Mouse (Mus musculus): Measurements from ENCODE around the gene Rnf135. TPM values are rescaled to one million over a fixed set of nuclear protein-coding genes. Genes with fewer than 3 reads are reported as not detected.

The Rnf135 gene
- total and polyA plus RNA-seq, 3 experiments, result 10.9 to 12.4 (median 11.3) TPM

- H3K36me3 ChIP-seq (replicated peaks in 1 of 2; ENCODE audit: control insufficient read depth in 1 of 2, insufficient read depth in 1 of 2, low read length in 1 of 2), result peaks cover 39 to 67% of the 10 kb centered on the region in 2 experiments
- H3K9me3 ChIP-seq (replicated peaks; ENCODE audit: low read length), result peaks cover 14% of the 10 kb centered on the region
- H3K27ac ChIP-seq (ENCODE audit: insufficient read depth, low read depth), result no peak overlapping the region
- in situ Hi-C loops (cut with MboI; ENCODE audit: low pct_ligation_motif_present, low pct_unique_long_range_greater_than_20kb, low sequenced_read_pairs) (no loop called here), dilution Hi-C loops (cut with MboI; ENCODE audit: extremely low pct_ligation_motif_present, extremely low pct_unique_long_range_greater_than_20kb, low sequenced_read_pairs) (no loop called here)
- DNase-seq (ENCODE audit: extremely low read depth), result no peak
- no peak overlapping the region for H3K4me2 ChIP-seq (ENCODE audit: insufficient read depth, low read depth, poor library complexity, severe bottlenecking)
- H3K4me3 ChIP-seq (replicated peaks in 1 of 3; ENCODE audit: low read depth in 2 of 3, low read length in 2 of 3, poor library complexity in 1 of 3), result no peak overlapping the region
- TF ChIP-seq MEF2A (IDR thresholded peaks at IDR 0.05; ENCODE audit: borderline replicate concordance, low read depth, low read length), result no peak
- TF ChIP-seq GABPA (IDR thresholded peaks at IDR 0.05; ENCODE audit: insufficient replicate concordance, low read depth, low read length), result no peak
- no peak for TF ChIP-seq HCFC1 (IDR thresholded peaks at IDR 0.05; ENCODE audit: low read depth, low read length)
- TF ChIP-seq ZMIZ1 (IDR thresholded peaks at IDR 0.05; ENCODE audit: low read depth, low read length), result no peak
- no peak for TF ChIP-seq POLR2AphosphoS2 (IDR thresholded peaks at IDR 0.05; ENCODE audit: low read depth, low read length)
- no peak for TF ChIP-seq USF2 (conservative IDR thresholded peaks at IDR 0.05; ENCODE audit: low read depth, low read length)
- no peak for TF ChIP-seq RAD21 (IDR thresholded peaks at IDR 0.05; ENCODE audit: low read depth, low read length)
- TF ChIP-seq KAT2A (IDR thresholded peaks at IDR 0.05; ENCODE audit: insufficient replicate concordance, low read length), result no peak
- TF ChIP-seq ELF1 (IDR thresholded peaks at IDR 0.05; ENCODE audit: low read depth, low read length), result no peak
- TF ChIP-seq CHD1 (IDR thresholded peaks at IDR 0.05; ENCODE audit: low read depth, low read length), result no peak
- no peak for TF ChIP-seq NELFE (IDR thresholded peaks at IDR 0.05; ENCODE audit: low read depth, low read length)
- no peaks in the 10 kb centered on the region for H3K27me3 ChIP-seq (replicated peaks)
- peaks cover 0 to 9% of the 10 kb centered on the region in 2 experiments; a peak in 2 of 4 replicates for H3K4me1 ChIP-seq (ENCODE audit: control insufficient read depth in 1 of 2, insufficient read depth in 2 of 2)
- no peaks in the 10 kb centered on the region for H3K79me2 ChIP-seq (replicated peaks; ENCODE audit: control insufficient read depth, extremely low read depth, insufficient read depth, poor library complexity, severe bottlenecking)
- no peak overlapping the region for H3K9ac ChIP-seq (ENCODE audit: insufficient read depth, low read depth)
Observed at GRCm38 (mm10) chr11:80190280-80190679, 6.6 kb downstream of the Rnf135 start.

GRCm38 (mm10) chr11:80193827-80194226 is 10.2 kb downstream of the Rnf135 start:
- Histone ChIP-seq H3K36me3 (replicated peaks in 1 of 2; ENCODE audit: control insufficient read depth in 1 of 2, insufficient read depth in 1 of 2, low read length in 1 of 2) (peaks cover 36 to 86% of the 10 kb centered on the region in 2 experiments), H3K9me3 (replicated peaks; ENCODE audit: low read length) (peaks cover 11% of the 10 kb centered on the region), H3K4me1 (ENCODE audit: control insufficient read depth in 1 of 2, insufficient read depth in 2 of 2) (no peaks in the 10 kb centered on the region; a peak in 1 of 4 replicates), H3K4me2 (ENCODE audit: insufficient read depth, low read depth, poor library complexity, severe bottlenecking) (no peak overlapping the region), H3K4me3 (replicated peaks in 1 of 3; ENCODE audit: low read depth in 2 of 3, low read length in 2 of 3, poor library complexity in 1 of 3) (no peak overlapping the region), H3K79me2 (replicated peaks; ENCODE audit: control insufficient read depth, extremely low read depth, insufficient read depth, poor library complexity, severe bottlenecking) (no peaks in the 10 kb centered on the region), H3K9ac (ENCODE audit: insufficient read depth, low read depth) (no peak overlapping the region), H3K27me3 (replicated peaks) (no peaks in the 10 kb centered on the region), H3K27ac (ENCODE audit: insufficient read depth, low read depth) (no peak overlapping the region)
- no peak for DNase-seq (ENCODE audit: extremely low read depth)
- TF ChIP-seq CTCF (conservative IDR thresholded peaks at IDR 0.05 in 1 of 2, IDR thresholded peaks at IDR 0.05 in 1 of 2; ENCODE audit: low read depth in 2 of 2, low read length in 2 of 2), result peak in 1 of 2 experiments; percentile 46; a peak in 3 of 4 replicates
- no peak for TF ChIP-seq RCOR1 (conservative IDR thresholded peaks at IDR 0.05; ENCODE audit: low read depth, low read length)
- in situ Hi-C loops (cut with MboI; ENCODE audit: low pct_ligation_motif_present, low pct_unique_long_range_greater_than_20kb, low sequenced_read_pairs), result no loop called here
- dilution Hi-C loops (cut with MboI; ENCODE audit: extremely low pct_ligation_motif_present, extremely low pct_unique_long_range_greater_than_20kb, low sequenced_read_pairs), result no loop called here

- dilution Hi-C loops (cut with MboI; ENCODE audit: extremely low pct_ligation_motif_present, extremely low pct_unique_long_range_greater_than_20kb, low sequenced_read_pairs), result no loop called here
- TF ChIP-seq E2F4 (IDR thresholded peaks at IDR 0.05; ENCODE audit: insufficient replicate concordance, low read depth, low read length), result no peak
- no peak for TF ChIP-seq ZC3H11A (IDR thresholded peaks at IDR 0.05; ENCODE audit: low read depth, low read length)
- TF ChIP-seq SMC3 (IDR thresholded peaks at IDR 0.05; ENCODE audit: low read depth, low read length), result no peak
- no peak for TF ChIP-seq ZKSCAN1 (IDR thresholded peaks at IDR 0.05; ENCODE audit: borderline replicate concordance, low read depth, low read length)
- no peak for TF ChIP-seq RCOR1 (conservative IDR thresholded peaks at IDR 0.05; ENCODE audit: low read depth, low read length)
- TF ChIP-seq IRF4 (IDR thresholded peaks at IDR 0.05; ENCODE audit: low read depth, low read length), result no peak
- no peak for TF ChIP-seq HCFC1 (IDR thresholded peaks at IDR 0.05; ENCODE audit: low read depth, low read length)
- TF ChIP-seq ZMIZ1 (IDR thresholded peaks at IDR 0.05; ENCODE audit: low read depth, low read length), result no peak
- no peak for TF ChIP-seq GABPA (IDR thresholded peaks at IDR 0.05; ENCODE audit: insufficient replicate concordance, low read depth, low read length)
- TF ChIP-seq USF2 (conservative IDR thresholded peaks at IDR 0.05; ENCODE audit: low read depth, low read length), result no peak
- TF ChIP-seq SIN3A (IDR thresholded peaks at IDR 0.05; ENCODE audit: low read length), result no peak
- Histone ChIP-seq H3K9ac (ENCODE audit: insufficient read depth, low read depth) (no peak overlapping the region), H3K27ac (ENCODE audit: insufficient read depth, low read depth) (no peak overlapping the region), H3K36me3 (replicated peaks in 1 of 2; ENCODE audit: control insufficient read depth in 1 of 2, insufficient read depth in 1 of 2, low read length in 1 of 2) (peaks cover 24 to 73% of the 10 kb centered on the region in 2 experiments), H3K4me2 (ENCODE audit: insufficient read depth, low read depth, poor library complexity, severe bottlenecking) (no peak overlapping the region), H3K4me1 (ENCODE audit: control insufficient read depth in 1 of 2, insufficient read depth in 2 of 2) (no peaks in the 10 kb centered on the region; a peak in 1 of 4 replicates), H3K9me3 (replicated peaks; ENCODE audit: low read length) (peaks cover 11% of the 10 kb centered on the region), H3K27me3 (replicated peaks) (no peaks in the 10 kb centered on the region), H3K79me2 (replicated peaks; ENCODE audit: control insufficient read depth, extremely low read depth, insufficient read depth, poor library complexity, severe bottlenecking) (no peaks in the 10 kb centered on the region), H3K4me3 (replicated peaks in 1 of 3; ENCODE audit: low read depth in 2 of 3, low read length in 2 of 3, poor library complexity in 1 of 3) (no peak overlapping the region)
- in situ Hi-C loops (cut with MboI; ENCODE audit: low pct_ligation_motif_present, low pct_unique_long_range_greater_than_20kb, low sequenced_read_pairs), result no loop called here
- DNase-seq (ENCODE audit: extremely low read depth), result no peak
Observed at GRCm38 (mm10) chr11:80196351-80196750, 12.7 kb downstream of the Rnf135 start.

All from CH12.LX (cell line).